20 mouse cellular contexts compared by ENCODE assay signal in genomic region chr11:54105011-54105410, GRCm38 (mm10).
"Had no signal": no experiment of that assay in that cellular context is flagged by ENCODE, and none has a peak within 500 bp of the region (broad histone marks: within the 10 kb centered on the region; RNA-seq: fewer than 3 reads in every experiment).

No protein-coding gene starts in this region.

- H3K36me3 ChIP-seq: liver, embryonic 13.5 days; liver, embryonic 15.5 days; lung, embryonic 15.5 days; midbrain, embryonic 13.5 days; midbrain, embryonic 15.5 days; neural tube, embryonic 13.5 days; neural tube, embryonic 15.5 days had no signal

- H3K27me3 ChIP-seq: neural tube, embryonic 15.5 days had no signal

- H3K27ac ChIP-seq: liver, embryonic 13.5 days; liver, embryonic 15.5 days; lung, embryonic 15.5 days; macrophage; midbrain, embryonic 13.5 days; midbrain, embryonic 15.5 days; neural tube, embryonic 13.5 days; neural tube, embryonic 15.5 days had no signal

- DNase-seq: liver, embryonic 13.5 days; liver, postnatal 0 days; lung, adult 2 months; lung, postnatal 14 days; lung, postnatal 36 days; retina, postnatal 1 day; right cerebral cortex, adult 18-20 months; right cerebral cortex, postnatal 25 days; right cerebral cortex, postnatal 4 days; spleen, adult 18-20 months had no signal

- H3K9me3 ChIP-seq: liver, embryonic 13.5 days; liver, embryonic 15.5 days; lung, embryonic 15.5 days; megakaryocyte, embryonic 14.5 days; midbrain, embryonic 13.5 days; midbrain, embryonic 15.5 days; neural tube, embryonic 13.5 days; neural tube, embryonic 15.5 days had no signal

- H3K4me2 ChIP-seq: liver, embryonic 13.5 days; liver, embryonic 15.5 days; lung, embryonic 15.5 days; midbrain, embryonic 11.5 days; midbrain, embryonic 13.5 days; midbrain, embryonic 15.5 days; neural tube, embryonic 13.5 days; neural tube, embryonic 15.5 days had no signal

- H3K4me3 ChIP-seq: liver, embryonic 13.5 days; liver, embryonic 15.5 days; lung, embryonic 15.5 days; megakaryocyte, embryonic 14.5 days; midbrain, embryonic 13.5 days; midbrain, embryonic 15.5 days; neural tube, embryonic 13.5 days; neural tube, embryonic 15.5 days had no signal

- H3K9ac ChIP-seq: liver, embryonic 13.5 days; liver, embryonic 15.5 days; liver, postnatal 0 days; lung, embryonic 15.5 days; midbrain, embryonic 13.5 days; midbrain, embryonic 15.5 days; neural tube, embryonic 13.5 days; neural tube, embryonic 15.5 days had no signal

- ATAC-seq: liver, postnatal 0 days; lung, postnatal 0 days; midbrain, embryonic 13.5 days; midbrain, embryonic 15.5 days had no signal
